Mouse (Mus musculus) CD4-positive, CD25-positive, alpha-beta regulatory T cell, adult 4 months (primary cell): ENCODE measurements at regions not wholly inside any gene's neighbourhood (a gene's known extent, or its start where the extent isn't known, plus 50 kb on each side); places are given as distances from the start of the nearest gene placed in this dataset.

Experiments used
- ATAC-seq: one replicate; pipeline ENCODE4 v1.8.0; 2017

GRCm38 (mm10) chr11:26826194-26826593 is 232.4 kb upstream of the Vrk2 start:
- no peak for ATAC-seq

- no peak for ATAC-seq
Measured at GRCm38 (mm10) chr11:26824080-26824727, 230.4 kb upstream of the Vrk2 start.

GRCm38 (mm10) chr11:26821091-26821490 is 227.3 kb upstream of the Vrk2 start:
- no peak for ATAC-seq

GRCm38 (mm10) chr11:26817316-26817715 is 223.5 kb upstream of the Vrk2 start:
- no peak for ATAC-seq

- no peak for ATAC-seq
Measured at GRCm38 (mm10) chr11:26815104-26815503, 221.3 kb upstream of the Vrk2 start.

- no peak for ATAC-seq
Measured at GRCm38 (mm10) chr11:26814601-26815000, 220.8 kb upstream of the Vrk2 start.

GRCm38 (mm10) chr11:26802249-26802941 is 208.6 kb upstream of the Vrk2 start:
- no peak for ATAC-seq

- no peak for ATAC-seq
Measured at GRCm38 (mm10) chr11:26800296-26800695, 206.5 kb upstream of the Vrk2 start.

GRCm38 (mm10) chr11:26794629-26794966 is 200.8 kb upstream of the Vrk2 start:
- no peak for ATAC-seq

GRCm38 (mm10) chr11:26793928-26794628 is 200.3 kb upstream of the Vrk2 start:
- ATAC-seq: no peak

- no peak for ATAC-seq
Measured at GRCm38 (mm10) chr11:26789281-26789680, 195.5 kb upstream of the Vrk2 start.

- ATAC-seq: peak; percentile 51
Measured at GRCm38 (mm10) chr11:26785164-26785563, 191.4 kb upstream of the Vrk2 start.

GRCm38 (mm10) chr11:26773122-26773796 is 179.5 kb upstream of the Vrk2 start:
- ATAC-seq: no peak

GRCm38 (mm10) chr11:26755576-26755975 is 161.8 kb upstream of the Vrk2 start:
- ATAC-seq: no peak

GRCm38 (mm10) chr11:26753616-26754015 is 159.8 kb upstream of the Vrk2 start:
- no peak for ATAC-seq

GRCm38 (mm10) chr11:26742235-26742634 is 148.4 kb upstream of the Vrk2 start:
- no peak for ATAC-seq

- ATAC-seq: no peak
Measured at GRCm38 (mm10) chr11:26739732-26740131, 145.9 kb upstream of the Vrk2 start.

GRCm38 (mm10) chr11:26726969-26727368 is 133.2 kb upstream of the Vrk2 start:
- no peak for ATAC-seq

- ATAC-seq: no peak
Measured at GRCm38 (mm10) chr11:26724963-26725721, 131.3 kb upstream of the Vrk2 start.

GRCm38 (mm10) chr11:26722292-26722691 is 128.5 kb upstream of the Vrk2 start:
- ATAC-seq: no peak

GRCm38 (mm10) chr11:26721173-26721572 is 127.4 kb upstream of the Vrk2 start:
- ATAC-seq: no peak

GRCm38 (mm10) chr11:26711237-26711636 is 117.4 kb upstream of the Vrk2 start:
- peak; percentile 57 for ATAC-seq

- no peak for ATAC-seq
Measured at GRCm38 (mm10) chr11:26708636-26709035, 114.8 kb upstream of the Vrk2 start.
